Mouse (Mus musculus): ENCODE data around the gene Kirrel2. TPM values are rescaled to one million over a fixed set of nuclear protein-coding genes. Genes with fewer than 3 reads are reported as not detected.
A peak's percentile ranks its signal among the peaks of the same experiment; 100 is the strongest.

Kirrel2 gene
- polyA plus RNA-seq, 1 experiment, result 0.05 TPM

- Histone ChIP-seq H3K9me3 (ENCODE audit: control insufficient read depth, low read length) (no peaks in the 10 kb centered on the region), H3K4me1 (ENCODE audit: control insufficient read depth) (peaks cover 27% of the 10 kb centered on the region), H3K4me3 (replicated peaks) (peak overlapping the region; percentile 63), H3K36me3 (ENCODE audit: control insufficient read depth) (peaks cover 14% of the 10 kb centered on the region), H3K27me3 (ENCODE audit: control insufficient read depth) (peaks cover 12% of the 10 kb centered on the region)
- no peak for TF ChIP-seq GATA1 (IDR thresholded peaks at IDR 0.05; ENCODE audit: low read length)
- TF ChIP-seq TAL1 (IDR thresholded peaks at IDR 0.05; ENCODE audit: low read length), result no peak
Measured at GRCm38 (mm10) chr7:30421890-30422435, 35.5 kb downstream of the Kirrel2 start.

- TF ChIP-seq GATA1 (IDR thresholded peaks at IDR 0.05; ENCODE audit: low read length) (no peak), TAL1 (IDR thresholded peaks at IDR 0.05; ENCODE audit: low read length) (no peak)
- H3K36me3 ChIP-seq (ENCODE audit: control insufficient read depth), result peaks cover 10% of the 10 kb centered on the region
- no peaks in the 10 kb centered on the region for H3K9me3 ChIP-seq (ENCODE audit: control insufficient read depth, low read length)
- H3K4me1 ChIP-seq (ENCODE audit: control insufficient read depth), result peaks cover 27% of the 10 kb centered on the region
- H3K4me3 ChIP-seq (replicated peaks), result peak within 1 kb of the TSS; percentile 63
- H3K27me3 ChIP-seq (ENCODE audit: control insufficient read depth), result peaks cover 12% of the 10 kb centered on the region
Measured at GRCm38 (mm10) chr7:30421175-30421889, 36.2 kb downstream of the Kirrel2 start, which contains the start of gene Nfkbid. Nfkbid (plus strand) TSS chr7:30421732.

- Histone ChIP-seq H3K4me1 (ENCODE audit: control insufficient read depth) (peaks cover 27% of the 10 kb centered on the region), H3K36me3 (ENCODE audit: control insufficient read depth) (peaks cover 5% of the 10 kb centered on the region), H3K27me3 (ENCODE audit: control insufficient read depth) (peaks cover 12% of the 10 kb centered on the region), H3K9me3 (ENCODE audit: control insufficient read depth, low read length) (no peaks in the 10 kb centered on the region), H3K4me3 (replicated peaks) (no peak overlapping the region)
- TF ChIP-seq TAL1 (IDR thresholded peaks at IDR 0.05; ENCODE audit: low read length) (no peak), GATA1 (IDR thresholded peaks at IDR 0.05; ENCODE audit: low read length) (no peak)
Measured at GRCm38 (mm10) chr7:30420673-30421072, 36.8 kb downstream of the Kirrel2 start.

- no peak for TF ChIP-seq TAL1 (IDR thresholded peaks at IDR 0.05; ENCODE audit: low read length)
- no peak for TF ChIP-seq GATA1 (IDR thresholded peaks at IDR 0.05; ENCODE audit: low read length)
- peaks cover 27% of the 10 kb centered on the region for H3K4me1 ChIP-seq (ENCODE audit: control insufficient read depth)
- no peaks in the 10 kb centered on the region for H3K36me3 ChIP-seq (ENCODE audit: control insufficient read depth)
- no peak within 1 kb of the TSS for H3K4me3 ChIP-seq (replicated peaks)
- no peaks in the 10 kb centered on the region for H3K9me3 ChIP-seq (ENCODE audit: control insufficient read depth, low read length)
- peaks cover 12% of the 10 kb centered on the region for H3K27me3 ChIP-seq (ENCODE audit: control insufficient read depth)
Measured at GRCm38 (mm10) chr7:30419561-30420499, 37.7 kb downstream of the Kirrel2 start, which contains the start of gene Hcst. Hcst (minus strand) TSS chr7:30419854.

- H3K27me3 ChIP-seq (ENCODE audit: control insufficient read depth), result peaks cover 8% of the 10 kb centered on the region
- H3K4me1 ChIP-seq (ENCODE audit: control insufficient read depth), result peaks cover 23% of the 10 kb centered on the region
- H3K36me3 ChIP-seq (ENCODE audit: control insufficient read depth), result no peaks in the 10 kb centered on the region
- TF ChIP-seq GATA1 (IDR thresholded peaks at IDR 0.05; ENCODE audit: low read length) (no peak), TAL1 (IDR thresholded peaks at IDR 0.05; ENCODE audit: low read length) (no peak)
- no peaks in the 10 kb centered on the region for H3K9me3 ChIP-seq (ENCODE audit: control insufficient read depth, low read length)
- no peak overlapping the region for H3K4me3 ChIP-seq (replicated peaks)
Measured at GRCm38 (mm10) chr7:30417856-30418255, 39.6 kb downstream of the Kirrel2 start.

GRCm38 (mm10) chr7:30413596-30413995 is 43.9 kb downstream of the Kirrel2 start, which contains the start of gene Tyrobp:
Tyrobp (plus strand) TSS chr7:30413760.
- Histone ChIP-seq H3K9me3 (ENCODE audit: control insufficient read depth, low read length) (no peaks in the 10 kb centered on the region), H3K36me3 (ENCODE audit: control insufficient read depth) (no peaks in the 10 kb centered on the region), H3K4me1 (ENCODE audit: control insufficient read depth) (no peaks in the 10 kb centered on the region), H3K4me3 (replicated peaks) (no peak within 1 kb of the TSS), H3K27me3 (ENCODE audit: control insufficient read depth) (no peaks in the 10 kb centered on the region)
- TF ChIP-seq TAL1 (IDR thresholded peaks at IDR 0.05; ENCODE audit: low read length) (no peak), GATA1 (IDR thresholded peaks at IDR 0.05; ENCODE audit: low read length) (no peak)

GRCm38 (mm10) chr7:30412735-30413147 is 44.7 kb downstream of the Kirrel2 start:
- H3K27me3 ChIP-seq (ENCODE audit: control insufficient read depth), result no peaks in the 10 kb centered on the region
- H3K4me3 ChIP-seq (replicated peaks), result no peak overlapping the region
- no peaks in the 10 kb centered on the region for H3K4me1 ChIP-seq (ENCODE audit: control insufficient read depth)
- H3K9me3 ChIP-seq (ENCODE audit: control insufficient read depth, low read length), result no peaks in the 10 kb centered on the region
- TF ChIP-seq GATA1 (IDR thresholded peaks at IDR 0.05; ENCODE audit: low read length) (no peak), TAL1 (IDR thresholded peaks at IDR 0.05; ENCODE audit: low read length) (no peak)
- H3K36me3 ChIP-seq (ENCODE audit: control insufficient read depth), result no peaks in the 10 kb centered on the region

GRCm38 (mm10) chr7:30411023-30411422 is 46.5 kb downstream of the Kirrel2 start:
- Histone ChIP-seq H3K9me3 (ENCODE audit: control insufficient read depth, low read length) (no peaks in the 10 kb centered on the region), H3K4me3 (replicated peaks) (no peak overlapping the region), H3K36me3 (ENCODE audit: control insufficient read depth) (no peaks in the 10 kb centered on the region), H3K27me3 (ENCODE audit: control insufficient read depth) (no peaks in the 10 kb centered on the region), H3K4me1 (ENCODE audit: control insufficient read depth) (no peaks in the 10 kb centered on the region)
- no peak for TF ChIP-seq TAL1 (IDR thresholded peaks at IDR 0.05; ENCODE audit: low read length)

GRCm38 (mm10) chr7:30409789-30410188 is 47.7 kb downstream of the Kirrel2 start:
- H3K36me3 ChIP-seq (ENCODE audit: control insufficient read depth), result no peaks in the 10 kb centered on the region
- H3K4me3 ChIP-seq (replicated peaks), result no peak overlapping the region
- no peaks in the 10 kb centered on the region for H3K4me1 ChIP-seq (ENCODE audit: control insufficient read depth)
- no peaks in the 10 kb centered on the region for H3K27me3 ChIP-seq (ENCODE audit: control insufficient read depth)
- no peaks in the 10 kb centered on the region for H3K9me3 ChIP-seq (ENCODE audit: control insufficient read depth, low read length)
- TF ChIP-seq GATA1 (IDR thresholded peaks at IDR 0.05; ENCODE audit: low read length) (no peak), TAL1 (IDR thresholded peaks at IDR 0.05; ENCODE audit: low read length) (no peak)
